Comparison of ENCODE assay signal across 9 mouse cellular contexts in genomic region chr5:121189182-121189581, GRCm38 (mm10). TPM values are rescaled to one million over a fixed set of nuclear protein-coding genes. Genes with fewer than 3 reads are reported as not detected.
A peak's percentile ranks its signal among the peaks of the same experiment; 100 is the strongest.
DNase-seq lines count a peak whose midpoint lies in the region; ATAC-seq and TF ChIP-seq lines count a peak whose summit lies in the region.
"Had no signal": no experiment of that assay in that cellular context is flagged by ENCODE, and none has a peak within 500 bp of the region (broad histone marks: within the 10 kb centered on the region; RNA-seq: fewer than 3 reads in every experiment).

No protein-coding gene starts in this region.

- WGBS in heart, embryonic 13.5 days = 61% methylated on average over 9 of the region's 9 CpGs
- 80% methylated on average over 9 of the region's 9 CpGs for WGBS in midbrain, embryonic 13.5 days
- 72% methylated on average over 9 of the region's 9 CpGs for WGBS in midbrain, postnatal 0 days
- 82% methylated on average over 9 of the region's 9 CpGs for WGBS in hindbrain, embryonic 16.5 days
- WGBS in olfactory bulb, adult 2 months = 59% methylated on average over 9 of the region's 9 CpGs
- WGBS in thymus, adult 2 months = 96% methylated on average over 9 of the region's 9 CpGs

- H3K4me1 ChIP-seq in heart, embryonic 13.5 days = peaks cover 65% of the 10 kb centered on the region
- H3K4me1 ChIP-seq in midbrain, embryonic 13.5 days (replicated peaks) = peaks cover 70% of the 10 kb centered on the region
- H3K4me1 ChIP-seq in midbrain, postnatal 0 days (ENCODE audit: insufficient read depth, low read length) = peaks cover 14% of the 10 kb centered on the region; the same call in 1 of the 2 replicates
- peaks cover 51% of the 10 kb centered on the region for H3K4me1 ChIP-seq in hindbrain, embryonic 16.5 days (ENCODE audit: control insufficient read depth, insufficient read depth, low read depth, low read length)
- peaks cover 26% of the 10 kb centered on the region for H3K4me1 ChIP-seq in olfactory bulb, adult 2 months (ENCODE audit: control insufficient read depth, insufficient read depth, low read length)
- peaks cover 21% of the 10 kb centered on the region for H3K4me1 ChIP-seq in thymus, adult 2 months (replicated peaks; ENCODE audit: control insufficient read depth, insufficient read depth, low read length)

- intact Hi-C loops in heart, postnatal 36 days (cut with DNase I) = no loop called here

- no peak for DNase-seq in heart, postnatal 36 days
- no peak for DNase-seq in midbrain, postnatal 0 days (ENCODE audit: low spot score)
- no peak for DNase-seq in retina, embryonic 14.5 days (ENCODE audit: low spot score)
- no peak for DNase-seq in thymus, adult 2 months
- DNase-seq: adrenal gland, postnatal 25 days had no signal

- H3K27me3 ChIP-seq in heart, embryonic 13.5 days (replicated peaks) = no peaks in the 10 kb centered on the region
- H3K27me3 ChIP-seq in midbrain, embryonic 13.5 days = no peaks in the 10 kb centered on the region
- no peaks in the 10 kb centered on the region for H3K27me3 ChIP-seq in midbrain, postnatal 0 days (ENCODE audit: insufficient read depth, low read length)
- no peaks in the 10 kb centered on the region for H3K27me3 ChIP-seq in hindbrain, embryonic 16.5 days (replicated peaks; ENCODE audit: control insufficient read depth, insufficient read depth, low read length)
- H3K27me3 ChIP-seq in thymus, adult 2 months (ENCODE audit: control insufficient read depth, insufficient read depth, low read length) = no peaks in the 10 kb centered on the region

- H3K4me3 ChIP-seq in heart, embryonic 13.5 days = peak overlapping the region; percentile 24
- H3K4me3 ChIP-seq in midbrain, embryonic 13.5 days (replicated peaks) = no peak overlapping the region
- no peak overlapping the region for H3K4me3 ChIP-seq in midbrain, postnatal 0 days (ENCODE audit: low read depth, low read length)
- H3K4me3 ChIP-seq in hindbrain, embryonic 16.5 days (ENCODE audit: low read length) = no peak overlapping the region
- H3K4me3 ChIP-seq in olfactory bulb, adult 2 months (ENCODE audit: insufficient read depth, low read depth, low read length) = no peak overlapping the region; the same call in 1 of the 2 replicates
- no peak overlapping the region for H3K4me3 ChIP-seq in thymus, adult 2 months (ENCODE audit: control insufficient read depth, insufficient read depth, low read length)

- TF ChIP-seq POLR2A in olfactory bulb, adult 2 months (IDR thresholded peaks at IDR 0.05; ENCODE audit: insufficient read depth, low read depth, low read length) = no peak
- no peak for TF ChIP-seq POLR2A in thymus, adult 2 months (IDR thresholded peaks at IDR 0.05; ENCODE audit: control insufficient read depth, extremely low read depth, insufficient read depth, low read length, poor library complexity)

- no peak overlapping the region; the same call in 1 of the 2 replicates for H3K27ac ChIP-seq in heart, embryonic 13.5 days (replicated peaks)
- no peak overlapping the region for H3K27ac ChIP-seq in midbrain, embryonic 13.5 days
- no peak overlapping the region for H3K27ac ChIP-seq in midbrain, postnatal 0 days (ENCODE audit: low read depth, low read length)
- no peak overlapping the region; the same call in 1 of the 2 replicates for H3K27ac ChIP-seq in hindbrain, embryonic 16.5 days (ENCODE audit: low read depth, low read length)
- H3K27ac ChIP-seq in olfactory bulb, adult 2 months (ENCODE audit: insufficient read depth, low read depth, low read length) = peak overlapping the region; percentile 35; the same call in 1 of the 2 replicates
- no peak overlapping the region for H3K27ac ChIP-seq in thymus, adult 2 months (ENCODE audit: control insufficient read depth, insufficient read depth, low read length)

- no peaks in the 10 kb centered on the region for H3K9me3 ChIP-seq in heart, embryonic 13.5 days
- no peaks in the 10 kb centered on the region for H3K9me3 ChIP-seq in midbrain, embryonic 13.5 days
- H3K9me3 ChIP-seq in midbrain, postnatal 0 days (ENCODE audit: low read length) = no peaks in the 10 kb centered on the region
- H3K9me3 ChIP-seq in hindbrain, embryonic 16.5 days (ENCODE audit: control insufficient read depth, low read length) = no peaks in the 10 kb centered on the region

- ATAC-seq in heart, embryonic 13.5 days (ENCODE audit: extremely low read depth, insufficient number of reproducible peaks, low FRiP score, low TSS enrichment) = no peak
- ATAC-seq in midbrain, embryonic 13.5 days = no peak
- no peak for ATAC-seq in midbrain, postnatal 0 days (ENCODE audit: low FRiP score)
- no peak for ATAC-seq in hindbrain, embryonic 16.5 days

- peak overlapping the region; percentile 34 for H3K9ac ChIP-seq in heart, embryonic 13.5 days
- H3K9ac ChIP-seq in midbrain, embryonic 13.5 days (replicated peaks) = 0 out of 2 replicates have a peak overlapping the region, but pooled peaks have one; percentile 8
- no peak overlapping the region for H3K9ac ChIP-seq in midbrain, postnatal 0 days (replicated peaks; ENCODE audit: low read length, poor library complexity, severe bottlenecking)
- no peak overlapping the region for H3K9ac ChIP-seq in hindbrain, embryonic 16.5 days (ENCODE audit: low read depth, low read length)

- TF ChIP-seq CTCF in midbrain, postnatal 0 days (IDR thresholded peaks at IDR 0.05) = no peak
- no peak for TF ChIP-seq CTCF in olfactory bulb, adult 2 months (IDR thresholded peaks at IDR 0.05; ENCODE audit: insufficient read depth, low read depth, low read length)
- TF ChIP-seq CTCF in thymus, adult 2 months (IDR thresholded peaks at IDR 0.05; ENCODE audit: borderline replicate concordance, control insufficient read depth, extremely low read depth, insufficient read depth, low read length, poor library complexity) = no peak

- H3K4me2 ChIP-seq in heart, embryonic 13.5 days = peak overlapping the region; percentile 56
- peak overlapping the region; percentile 26 for H3K4me2 ChIP-seq in midbrain, embryonic 13.5 days (replicated peaks)
- no peak overlapping the region for H3K4me2 ChIP-seq in midbrain, postnatal 0 days (ENCODE audit: low read depth, low read length, poor library complexity, severe bottlenecking)
- peak overlapping the region; percentile 25; the same call in 1 of the 2 replicates for H3K4me2 ChIP-seq in hindbrain, embryonic 16.5 days (ENCODE audit: low read length)

- no peaks in the 10 kb centered on the region for H3K36me3 ChIP-seq in heart, embryonic 13.5 days
- no peaks in the 10 kb centered on the region for H3K36me3 ChIP-seq in midbrain, embryonic 13.5 days
- no peaks in the 10 kb centered on the region for H3K36me3 ChIP-seq in midbrain, postnatal 0 days (ENCODE audit: insufficient read depth, low read length)
- no peaks in the 10 kb centered on the region for H3K36me3 ChIP-seq in hindbrain, embryonic 16.5 days (ENCODE audit: control insufficient read depth, insufficient read depth, low read length)
- no peaks in the 10 kb centered on the region for H3K36me3 ChIP-seq in thymus, adult 2 months (ENCODE audit: control insufficient read depth, insufficient read depth, low read length)

RNA-seq across cellular contexts. Expression of gene Ptpn11, which starts 2.0 kb away (rescaled TPM):
- 18.4 and 20.0 TPM in 2 replicates for polyA plus RNA-seq in heart, embryonic 13.5 days (2015; fragmentation: Nextera tagmentation; extraction: Ambion mirVana)
- 100 to 1,000 TPM; 166 to 210 TPM for total RNA-seq in heart, postnatal 36 days (2021)
- polyA plus RNA-seq in midbrain, embryonic 13.5 days (2015; fragmentation: Nextera tagmentation; extraction: Ambion mirVana) = 22.9 and 23.2 TPM in 2 replicates
- total RNA-seq in midbrain, postnatal 0 days (2014; rRNA removed) = 53.9 and 54.4 TPM in 2 replicates
- polyA plus RNA-seq in midbrain, postnatal 0 days (2015; fragmentation: Nextera tagmentation; extraction: Ambion mirVana) = 23.1 and 24.8 TPM in 2 replicates
- 18.8 and 20.9 TPM in 2 replicates for polyA plus RNA-seq in hindbrain, embryonic 16.5 days (2015; fragmentation: Nextera tagmentation; extraction: Ambion mirVana)
- polyA plus RNA-seq in olfactory bulb, adult 2 months (2012; ENCODE audit: insufficient read depth, insufficient read length, low replicate concordance, missing spikeins) = not detected in 2 replicates
- 30.0 and 33.1 TPM in 2 replicates for polyA plus RNA-seq in thymus, adult 2 months (2012; rRNA removed)

RNA-seq across cellular contexts. Expression of gene Rpl6, which starts 15.1 kb away (rescaled TPM):
- 368 and 390 TPM in 2 replicates for polyA plus RNA-seq in heart, embryonic 13.5 days (2015; fragmentation: Nextera tagmentation; extraction: Ambion mirVana)
- total RNA-seq in heart, postnatal 36 days (2021) = 100 to 1,000 TPM; 519 to 543 TPM
- polyA plus RNA-seq in midbrain, embryonic 13.5 days (2015; fragmentation: Nextera tagmentation; extraction: Ambion mirVana) = 416 and 429 TPM in 2 replicates
- 463 and 476 TPM in 2 replicates for total RNA-seq in midbrain, postnatal 0 days (2014; rRNA removed)
- 360 and 362 TPM in 2 replicates for polyA plus RNA-seq in midbrain, postnatal 0 days (2015; fragmentation: Nextera tagmentation; extraction: Ambion mirVana)
- polyA plus RNA-seq in hindbrain, embryonic 16.5 days (2015; fragmentation: Nextera tagmentation; extraction: Ambion mirVana) = 318 and 333 TPM in 2 replicates
- polyA plus RNA-seq in olfactory bulb, adult 2 months (2012; ENCODE audit: insufficient read depth, insufficient read length, low replicate concordance, missing spikeins) = not detected in 2 replicates
- polyA plus RNA-seq in thymus, adult 2 months (2012; rRNA removed) = 391 and 394 TPM in 2 replicates

RNA-seq across cellular contexts. Expression of gene Hectd4, which starts 30.8 kb away (rescaled TPM):
- polyA plus RNA-seq in heart, embryonic 13.5 days (2015; fragmentation: Nextera tagmentation; extraction: Ambion mirVana) = 2.8 and 3.3 TPM in 2 replicates
- total RNA-seq in heart, postnatal 36 days (2021) = 10 to 100 TPM; 21.1 to 24.4 TPM
- 16.8 and 18.0 TPM in 2 replicates for polyA plus RNA-seq in midbrain, embryonic 13.5 days (2015; fragmentation: Nextera tagmentation; extraction: Ambion mirVana)
- total RNA-seq in midbrain, postnatal 0 days (2014; rRNA removed) = 141 and 153 TPM in 2 replicates
- polyA plus RNA-seq in midbrain, postnatal 0 days (2015; fragmentation: Nextera tagmentation; extraction: Ambion mirVana) = 16.4 and 17.9 TPM in 2 replicates
- polyA plus RNA-seq in hindbrain, embryonic 16.5 days (2015; fragmentation: Nextera tagmentation; extraction: Ambion mirVana) = 16.6 and 17.1 TPM in 2 replicates
- polyA plus RNA-seq in olfactory bulb, adult 2 months (2012; ENCODE audit: insufficient read depth, insufficient read length, low replicate concordance, missing spikeins) = 49.0 TPM in 1 of 2 replicates, not detected in the other
- polyA plus RNA-seq in thymus, adult 2 months (2012; rRNA removed) = 61.5 and 67.5 TPM in 2 replicates

Comparison
In these comparisons a context has a peak if more than half of its experiments do, and no peak if none do; other contexts are left out.
1. H3K9ac ChIP-seq: peak in heart, embryonic 13.5 days (single experiment) and midbrain, embryonic 13.5 days (single experiment); none in midbrain, postnatal 0 days (single experiment) and hindbrain, embryonic 16.5 days (single experiment).